Mouse (Mus musculus): ENCODE data around the gene Fam168a.

The Fam168a gene

GRCm38 (mm10) chr7:100706143-100706841, at the start of gene Fam168a:
Fam168a (plus strand) TSS chr7:100706635.
- DNase-seq (ENCODE audit: low read depth): peak; percentile 83

GRCm38 (mm10) chr7:100656739-100657138, 49.7 kb upstream of the Fam168a start:
- no peak for DNase-seq (ENCODE audit: low read depth)

GRCm38 (mm10) chr7:100658093-100658578, 48.3 kb upstream of the Fam168a start:
- no peak for DNase-seq (ENCODE audit: low read depth)

- DNase-seq (ENCODE audit: low read depth): no peak
Measured at GRCm38 (mm10) chr7:100661264-100661663, 45.2 kb upstream of the Fam168a start.

- no peak for DNase-seq (ENCODE audit: low read depth)
Measured at GRCm38 (mm10) chr7:100662231-100662630, 44.2 kb upstream of the Fam168a start, which contains the start of gene Plekhb1. Plekhb1 (minus strand) TSS chr7:100662414.

GRCm38 (mm10) chr7:100663190-100663589, 43.2 kb upstream of the Fam168a start:
- peak; percentile 84 for DNase-seq (ENCODE audit: low read depth)

- DNase-seq (ENCODE audit: low read depth): no peak
Measured at GRCm38 (mm10) chr7:100663729-100664304, 42.6 kb upstream of the Fam168a start.

GRCm38 (mm10) chr7:100670646-100671045, 35.8 kb upstream of the Fam168a start:
- DNase-seq (ENCODE audit: low read depth): no peak

- no peak for DNase-seq (ENCODE audit: low read depth)
Measured at GRCm38 (mm10) chr7:100673452-100673851, 33.0 kb upstream of the Fam168a start.

GRCm38 (mm10) chr7:100674941-100675340, 31.5 kb upstream of the Fam168a start:
- DNase-seq (ENCODE audit: low read depth): no peak

GRCm38 (mm10) chr7:100678052-100678451, 28.4 kb upstream of the Fam168a start:
- no peak for DNase-seq (ENCODE audit: low read depth)

GRCm38 (mm10) chr7:100678948-100679880, 27.2 kb upstream of the Fam168a start:
- no peak for DNase-seq (ENCODE audit: low read depth)

GRCm38 (mm10) chr7:100681132-100681531, 25.3 kb upstream of the Fam168a start:
- no peak for DNase-seq (ENCODE audit: low read depth)

GRCm38 (mm10) chr7:100683241-100683640, 23.2 kb upstream of the Fam168a start:
- no peak for DNase-seq (ENCODE audit: low read depth)

- no peak for DNase-seq (ENCODE audit: low read depth)
Measured at GRCm38 (mm10) chr7:100684081-100684480, 22.4 kb upstream of the Fam168a start.

GRCm38 (mm10) chr7:100684538-100684937, 21.9 kb upstream of the Fam168a start:
- DNase-seq (ENCODE audit: low read depth): peak; percentile 77

- DNase-seq (ENCODE audit: low read depth): peak; percentile 66
Measured at GRCm38 (mm10) chr7:100685061-100686030, 21.1 kb upstream of the Fam168a start.

GRCm38 (mm10) chr7:100688471-100688870, 18.0 kb upstream of the Fam168a start:
- no peak for DNase-seq (ENCODE audit: low read depth)

GRCm38 (mm10) chr7:100693199-100693598, 13.2 kb upstream of the Fam168a start:
- DNase-seq (ENCODE audit: low read depth): no peak

- no peak for DNase-seq (ENCODE audit: low read depth)
Measured at GRCm38 (mm10) chr7:100699771-100700770, 6.4 kb upstream of the Fam168a start.
